Comparison of ENCODE assay signal across 11 mouse cellular contexts in the genomic region with DNA sequence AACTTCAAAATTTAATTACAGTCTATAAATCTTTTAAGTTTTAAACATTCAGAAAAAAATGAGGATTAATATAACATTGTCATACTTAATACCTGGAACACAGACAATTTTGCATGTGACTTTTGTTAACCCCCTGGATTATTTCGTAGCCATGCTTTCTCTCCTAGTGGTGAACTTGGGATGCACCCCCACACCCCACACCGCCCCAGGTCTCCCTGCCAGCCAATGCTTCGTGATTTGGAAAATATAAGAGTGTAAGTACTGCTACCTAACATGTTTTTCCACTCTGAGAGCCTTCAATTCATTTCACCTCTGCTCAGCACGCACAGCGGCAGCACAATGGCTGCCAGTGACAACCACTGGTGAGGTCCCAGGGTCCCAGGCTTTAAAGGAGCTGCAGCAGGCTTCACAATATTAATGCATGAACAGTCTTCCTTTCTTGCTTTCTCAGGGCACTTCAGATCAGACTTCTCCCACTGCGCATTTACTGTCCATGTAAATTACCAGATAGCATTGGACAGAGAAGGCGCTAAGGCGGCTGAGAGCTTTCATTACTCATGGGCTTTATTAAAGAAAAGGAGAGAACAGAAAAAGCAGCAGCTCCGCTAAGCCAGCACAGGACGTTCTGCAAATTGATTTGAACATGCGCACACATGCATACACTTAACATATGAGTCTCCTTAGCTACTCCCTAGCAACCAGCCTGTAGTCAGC.
A peak's percentile ranks its signal among the peaks of the same experiment; 100 is the strongest.
DNase-seq lines count a peak whose midpoint lies in the region; ATAC-seq and TF ChIP-seq lines count a peak whose summit lies in the region.
"Had no signal": no experiment of that assay in that cellular context is flagged by ENCODE, and none has a peak within 500 bp of the region (broad histone marks: within the 10 kb centered on the region; RNA-seq: fewer than 3 reads in every experiment).

No protein-coding gene starts in this region.

- 44% methylated on average over 11 of the region's 11 CpGs for WGBS in hindbrain, embryonic 11.5 days
- WGBS in midbrain, embryonic 11.5 days = 56% methylated on average over 11 of the region's 11 CpGs

- H3K9ac ChIP-seq in hindbrain, embryonic 11.5 days (ENCODE audit: low read depth, low read length) = no peak overlapping the region
- no peak overlapping the region for H3K9ac ChIP-seq in midbrain, embryonic 11.5 days (ENCODE audit: low read length)
- H3K9ac ChIP-seq: liver, embryonic 12.5 days had no signal

- H3K36me3 ChIP-seq in hindbrain, embryonic 11.5 days (ENCODE audit: control insufficient read depth, insufficient read depth, low read length) = no peaks in the 10 kb centered on the region
- no peaks in the 10 kb centered on the region for H3K36me3 ChIP-seq in midbrain, embryonic 11.5 days (ENCODE audit: control insufficient read depth, insufficient read depth, low read length)

- 0 out of 2 replicates have a peak overlapping the region, but pooled peaks have one; percentile 1 for H3K27ac ChIP-seq in left cerebral cortex, adult 2 months
- peak overlapping the region; percentile 89 for H3K27ac ChIP-seq in hindbrain, embryonic 11.5 days (ENCODE audit: low read depth, low read length)
- peak overlapping the region; percentile 77 for H3K27ac ChIP-seq in midbrain, embryonic 11.5 days (ENCODE audit: low read depth, low read length)
- H3K27ac ChIP-seq: liver, embryonic 12.5 days had no signal

- no peaks in the 10 kb centered on the region for H3K9me3 ChIP-seq in hindbrain, embryonic 11.5 days (ENCODE audit: control insufficient read depth, low read length)
- H3K9me3 ChIP-seq in midbrain, embryonic 11.5 days (ENCODE audit: control insufficient read depth, low read length) = no peaks in the 10 kb centered on the region
- H3K9me3 ChIP-seq: liver, embryonic 12.5 days had no signal

- no peak for DNase-seq in left cerebral cortex, adult 2 months (ENCODE audit: extremely low spot score in 1 of 2, low spot score in 2 of 2)
- no peak for DNase-seq in left cerebral cortex, postnatal 10 days (ENCODE audit: extremely low spot score in 1 of 2, low spot score in 2 of 2)
- DNase-seq in hindbrain, embryonic 11.5 days (ENCODE audit: low spot score) = peak; percentile 56
- DNase-seq in midbrain, embryonic 11.5 days (ENCODE audit: low spot score, missing footprints) = peak; percentile 89
- peak; percentile 15 to 23 for DNase-seq in right cerebral cortex, postnatal 36 days (ENCODE audit: low spot score in 2 of 2)
- DNase-seq in testis, postnatal 10 days (ENCODE audit: low spot score) = no peak
- no peak for DNase-seq in ovary, postnatal 36 days (ENCODE audit: low spot score)
- DNase-seq in ovary, adult 18-20 months (ENCODE audit: low spot score) = no peak
- DNase-seq: cerebellum, adult 11-12 months; heart, postnatal 4 days had no signal

- ATAC-seq in hindbrain, embryonic 11.5 days (ENCODE audit: low FRiP score) = peak; percentile 32; the same call in 1 of the 2 replicates
- ATAC-seq in midbrain, embryonic 11.5 days (ENCODE audit: low FRiP score) = peak; percentile 57
- ATAC-seq: liver, embryonic 12.5 days had no signal

- no peak; the same call in 1 of the 2 replicates for TF ChIP-seq CTCF in left cerebral cortex, adult 2 months (IDR thresholded peaks at IDR 0.05)

- peaks cover 10% of the 10 kb centered on the region; the same call in 1 of the 2 replicates for H3K4me1 ChIP-seq in hindbrain, embryonic 11.5 days (replicated peaks; ENCODE audit: control insufficient read depth, insufficient read depth, low read length)
- peaks cover 20% of the 10 kb centered on the region for H3K4me1 ChIP-seq in midbrain, embryonic 11.5 days (ENCODE audit: control insufficient read depth, insufficient read depth, low read length)
- H3K4me1 ChIP-seq: liver, embryonic 12.5 days had no signal

- peak overlapping the region; percentile 13; the same call in 1 of the 2 replicates for H3K4me2 ChIP-seq in hindbrain, embryonic 11.5 days (replicated peaks; ENCODE audit: low read depth, low read length)
- H3K4me2 ChIP-seq in midbrain, embryonic 11.5 days = peak overlapping the region; percentile 6; the same call in 1 of the 2 replicates
- H3K4me2 ChIP-seq: liver, embryonic 12.5 days had no signal

- no peak overlapping the region for H3K4me3 ChIP-seq in left cerebral cortex, adult 2 months
- H3K4me3 ChIP-seq in hindbrain, embryonic 11.5 days (ENCODE audit: low read depth, low read length) = no peak overlapping the region
- H3K4me3 ChIP-seq in midbrain, embryonic 11.5 days (ENCODE audit: low read depth, low read length) = no peak overlapping the region
- H3K4me3 ChIP-seq: liver, embryonic 12.5 days had no signal

- no peaks in the 10 kb centered on the region for H3K27me3 ChIP-seq in hindbrain, embryonic 11.5 days (ENCODE audit: control insufficient read depth, insufficient read depth, low read length)
- H3K27me3 ChIP-seq in midbrain, embryonic 11.5 days (ENCODE audit: control insufficient read depth, insufficient read depth, low read length) = no peaks in the 10 kb centered on the region
- H3K27me3 ChIP-seq: liver, embryonic 12.5 days had no signal

- intact Hi-C loops in left cerebral cortex, adult 2 months (cut with DNase I) = no loop called here
- intact Hi-C loops in left cerebral cortex, postnatal 10 days (cut with DNase I) = no loop called here

Comparison
In these comparisons a context has a peak if more than half of its experiments do, and no peak if none do; other contexts are left out.
1. DNase-seq: peak in hindbrain, embryonic 11.5 days (single experiment), midbrain, embryonic 11.5 days (single experiment) and right cerebral cortex, postnatal 36 days (2 of 2); none in left cerebral cortex, adult 2 months (0 of 2), left cerebral cortex, postnatal 10 days (0 of 2), testis, postnatal 10 days (single experiment), ovary, postnatal 36 days (single experiment) and ovary, adult 18-20 months (single experiment).
2. H3K27ac ChIP-seq: peak in every context shown above with its lines; median percentile 89 in hindbrain, embryonic 11.5 days; 77 in midbrain, embryonic 11.5 days; 1 in left cerebral cortex, adult 2 months.